Mouse (Mus musculus) adipose tissue, adult 10 weeks (tissue): Measurements from ENCODE around the gene Calhm6. TPM values are rescaled to one million over a fixed set of nuclear protein-coding genes. Genes with fewer than 3 reads are reported as not detected.

ENCODE experiments used
- polyA plus RNA-seq: library from polyadenylated mRNA; stranded (reverse); fragments of 350-450 nt; fragmentation: Illumina TruSeq; extraction: RNeasy Lipid Tissue Mini Kit (QIAGEN cat#74804); gene quantifications from one replicate; pipeline ENCODE4 v1.2.3, GENCODE M21; 2014; ENCODE audit warnings: low read depth, low replicate concordance

The Calhm6 gene
- 2.3 TPM for polyA plus RNA-seq

DNA sequence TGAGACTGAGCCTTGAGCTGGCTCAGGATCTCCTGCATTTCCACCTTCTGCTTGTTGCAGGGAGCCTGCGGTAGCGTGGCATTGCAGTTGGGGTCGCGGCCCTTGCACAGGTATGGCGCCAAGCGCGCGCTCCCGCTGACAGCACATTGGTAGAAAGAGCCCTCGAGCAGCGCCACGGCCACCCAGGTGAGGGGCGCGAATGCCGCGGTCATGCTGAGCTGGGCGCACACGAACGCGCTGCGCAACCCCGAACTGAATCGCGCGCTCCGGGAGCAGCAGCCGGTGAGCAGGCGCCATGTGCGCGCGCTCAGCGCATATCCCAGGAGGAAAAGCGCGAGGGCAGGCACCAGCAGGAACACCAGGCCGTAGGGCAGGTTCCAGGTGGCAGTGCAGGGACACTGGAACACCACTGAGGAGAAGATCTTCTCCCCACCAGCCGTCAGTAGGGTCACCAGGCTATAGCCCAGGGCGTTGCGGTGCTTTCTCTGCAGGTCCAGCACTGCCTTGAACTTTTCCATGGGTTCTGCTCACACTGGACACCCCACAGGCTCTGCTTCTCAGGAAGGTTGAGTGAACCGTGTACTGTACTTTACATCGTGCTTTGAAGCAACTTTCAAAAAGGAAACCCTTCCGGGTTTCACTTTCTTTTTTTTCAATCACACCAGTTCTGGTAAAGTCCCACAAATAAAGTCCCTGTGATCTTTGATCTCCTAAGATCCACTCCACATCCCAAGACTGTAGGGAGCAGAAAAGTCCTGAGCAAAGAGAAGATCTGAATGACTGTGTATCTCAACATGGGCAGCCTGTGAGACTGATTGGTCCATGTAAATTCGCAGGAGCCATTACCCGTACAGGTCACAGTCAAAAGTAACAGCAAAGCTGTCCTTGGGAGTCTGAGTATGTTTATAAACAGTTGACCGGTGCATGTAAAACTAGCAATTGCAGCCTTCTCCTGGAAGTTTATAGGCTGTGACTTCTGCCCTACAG is at the start of gene Calhm6:
Calhm6 (minus strand) TSS at position 593 of the 987 bp plus-strand sequence.

DNA sequence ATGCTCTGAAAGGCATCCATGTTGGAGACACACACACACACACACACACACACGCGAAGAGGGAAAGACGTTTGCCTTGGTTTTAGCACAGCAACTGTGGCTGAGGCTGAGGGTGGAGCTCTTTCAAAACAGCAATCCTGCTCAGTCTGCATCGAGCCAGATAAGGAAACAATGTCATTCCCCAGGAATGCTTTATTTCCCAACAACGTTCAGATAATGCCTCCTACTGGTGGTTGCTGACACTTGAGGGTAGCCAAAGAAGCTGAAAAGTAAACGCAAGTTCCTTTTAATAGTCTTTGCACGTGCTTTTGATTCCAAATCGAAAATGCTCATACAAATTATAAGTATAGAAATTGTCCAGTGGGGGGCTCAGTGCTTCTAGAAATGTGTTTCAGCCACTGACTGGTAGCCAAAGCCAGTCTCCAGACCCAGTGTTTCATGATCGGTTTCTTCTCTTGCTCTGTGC is 31.3 kb downstream of the Calhm6 start, which contains the start of gene Calhm5:
Calhm5 (minus strand) TSS at position 102 of the 466 bp plus-strand sequence.

Other genes with a start within 250 kb of the Calhm6 start
- gene Rsph4a, start 222.9 kb downstream of the Calhm6 start, polyA plus RNA-seq = 3.5 TPM
- gene Zup1, start 176.7 kb downstream of the Calhm6 start, polyA plus RNA-seq = 10.2 TPM
- 61.1 TPM for gene Rwdd1, start 108.4 kb downstream of the Calhm6 start, polyA plus RNA-seq
- not detected for gene Trappc3l, start 90.4 kb downstream of the Calhm6 start, polyA plus RNA-seq
- gene Calhm4, start 83.7 kb downstream of the Calhm6 start, polyA plus RNA-seq = not detected
- 0.53 TPM for gene Calhm5, start 31.5 kb downstream of the Calhm6 start, polyA plus RNA-seq
- gene Dse, start 79.7 kb upstream of the Calhm6 start, polyA plus RNA-seq = 12.5 TPM
- 36.4 TPM for gene Tspyl1, start 154.2 kb upstream of the Calhm6 start, polyA plus RNA-seq
- gene Tspyl4, start 169.5 kb upstream of the Calhm6 start, polyA plus RNA-seq = 8.2 TPM